Mouse (Mus musculus) CH12.LX (cell line): ENCODE data around the gene Nrn1l. TPM values are rescaled to one million over a fixed set of nuclear protein-coding genes. Genes with fewer than 3 reads are reported as not detected.

Experiments used
- DNase-seq: peaks from one replicate; pipeline ENCODE4 v3.0.0-alpha.2; 2013; ENCODE audit errors: extremely low read depth
- H3K27ac ChIP-seq: 2 replicates; pipeline ENCODE4 v1.5.1; 2012; ENCODE audit warnings: low read depth, mild to moderate bottlenecking, control low read depth, moderate library complexity; ENCODE audit not compliant: insufficient read depth
- H3K27me3 ChIP-seq: replicated peaks from 2 replicates; pipeline ENCODE3; 2012; ENCODE audit warnings: inconsistent platforms
- H3K36me3 ChIP-seq, 2 experiments: replicated peaks in 1 of 2; 2 replicates each; pipeline versions ENCODE3 to v1.6.1; 2012; ENCODE audit warnings: inconsistent platforms in 1 of 2, low read length in 1 of 2, mild to moderate bottlenecking in 1 of 2, mixed read lengths in 1 of 2, moderate library complexity in 1 of 2; ENCODE audit not compliant: control insufficient read depth in 1 of 2, insufficient read depth in 1 of 2
- H3K4me1 ChIP-seq, 2 experiments: 2 replicates each; pipeline ENCODE4 v1.6.1; 2012; ENCODE audit warnings: inconsistent platforms in 1 of 2, moderate library complexity in 1 of 2; ENCODE audit not compliant: insufficient read depth in 2 of 2, control insufficient read depth in 1 of 2
- H3K4me2 ChIP-seq: 2 replicates; pipeline ENCODE4 v1.6.1; 2012; ENCODE audit warnings: low read depth, mild to moderate bottlenecking, control low read depth; ENCODE audit not compliant: poor library complexity, insufficient read depth, severe bottlenecking
- H3K4me3 ChIP-seq, 3 experiments: fragments of 150-350 bp in 1 of 3; sonication (generic) in 1 of 3; replicated peaks in 1 of 3; 2 replicates each; pipeline versions ENCODE3 to v1.5.1; 2011 to 2012; ENCODE audit warnings: low read depth in 2 of 3, low read length in 2 of 3, mild to moderate bottlenecking in 2 of 3, moderate library complexity in 2 of 3, control low read depth in 1 of 3, improper control_type of control experiment in 1 of 3, inconsistent platforms in 1 of 3, mixed read lengths in 1 of 3; ENCODE audit not compliant: poor library complexity in 1 of 3
- H3K79me2 ChIP-seq: replicated peaks from 2 replicates; pipeline ENCODE4 v1.6.1; 2012; ENCODE audit warnings: mild to moderate bottlenecking, moderate library complexity; ENCODE audit not compliant: control insufficient read depth, poor library complexity, insufficient read depth, severe bottlenecking; ENCODE audit errors: extremely low read depth
- H3K9ac ChIP-seq: 2 replicates; pipeline ENCODE4 v1.6.1; 2012; ENCODE audit warnings: low read depth, mild to moderate bottlenecking, control low read depth, moderate library complexity; ENCODE audit not compliant: insufficient read depth
- H3K9me3 ChIP-seq: replicated peaks from 2 replicates; pipeline ENCODE3; 2012; ENCODE audit warnings: low read length, inconsistent platforms, mixed read lengths
- CHD1 ChIP-seq: IDR thresholded peaks from 2 replicates; pipeline ENCODE4 v1.6.1; 2012; ENCODE audit warnings: low read depth, low read length, improper control_type of control experiment, inconsistent platforms
- ELF1 ChIP-seq: IDR thresholded peaks from 2 replicates; pipeline ENCODE4 v1.6.1; 2014; ENCODE audit warnings: low read depth, mild to moderate bottlenecking, inconsistent platforms, low read length, improper control_type of control experiment
- GABPA ChIP-seq: IDR thresholded peaks from 2 replicates; pipeline ENCODE4 v1.6.1; 2012; ENCODE audit warnings: low read depth, low read length, improper control_type of control experiment, inconsistent platforms; ENCODE audit not compliant: insufficient replicate concordance
- HCFC1 ChIP-seq: IDR thresholded peaks from 2 replicates; pipeline ENCODE4 v1.6.1; 2012; ENCODE audit warnings: low read depth, mild to moderate bottlenecking, inconsistent platforms, low read length, improper control_type of control experiment
- IRF4 ChIP-seq: IDR thresholded peaks from 2 replicates; pipeline ENCODE4 v1.6.1; 2014; ENCODE audit warnings: low read depth, mild to moderate bottlenecking, inconsistent platforms, low read length, improper control_type of control experiment
- JUND ChIP-seq: conservative IDR thresholded peaks from 2 replicates; pipeline ENCODE4 v1.6.1; 2011; ENCODE audit warnings: low read depth, low read length, improper control_type of control experiment
- KAT2A ChIP-seq: IDR thresholded peaks from 2 replicates; pipeline ENCODE4 v1.6.1; 2012; ENCODE audit warnings: low read length, improper control_type of control experiment, inconsistent platforms; ENCODE audit not compliant: insufficient replicate concordance
- MEF2A ChIP-seq: IDR thresholded peaks from 2 replicates; pipeline ENCODE4 v1.6.1; 2014; ENCODE audit warnings: low read depth, mild to moderate bottlenecking, inconsistent platforms, low read length, improper control_type of control experiment, borderline replicate concordance
- MXI1 ChIP-seq: IDR thresholded peaks from 2 replicates; pipeline ENCODE4 v1.6.1; 2011; ENCODE audit warnings: mild to moderate bottlenecking, low read depth, low read length, improper control_type of control experiment
- NRF1 ChIP-seq: IDR thresholded peaks from 2 replicates; pipeline ENCODE4 v1.6.1; 2014; ENCODE audit warnings: low read depth, mild to moderate bottlenecking, inconsistent platforms, low read length, improper control_type of control experiment, moderate library complexity
- PAX5 ChIP-seq: IDR thresholded peaks from 2 replicates; pipeline ENCODE4 v1.6.1; 2012; ENCODE audit warnings: low read length, inconsistent platforms, mixed read lengths
- POLR2AphosphoS2 ChIP-seq: IDR thresholded peaks from 2 replicates; pipeline ENCODE4 v1.6.1; 2011; ENCODE audit warnings: low read depth, low read length, improper control_type of control experiment
- RAD21 ChIP-seq: IDR thresholded peaks from 2 replicates; pipeline ENCODE4 v1.6.1; 2011; ENCODE audit warnings: low read depth, mild to moderate bottlenecking, low read length, improper control_type of control experiment, moderate library complexity
- RCOR1 ChIP-seq: conservative IDR thresholded peaks from 2 replicates; pipeline ENCODE4 v1.6.1; 2012; ENCODE audit warnings: low read depth, mild to moderate bottlenecking, inconsistent platforms, low read length, improper control_type of control experiment
- SMC3 ChIP-seq: IDR thresholded peaks from 2 replicates; pipeline ENCODE4 v1.6.1; 2011; ENCODE audit warnings: low read depth, low read length, improper control_type of control experiment
- TBP ChIP-seq: conservative IDR thresholded peaks from 2 replicates; pipeline ENCODE4 v1.6.1; 2011; ENCODE audit warnings: low read depth, low read length, improper control_type of control experiment
- TCF12 ChIP-seq: IDR thresholded peaks from 2 replicates; pipeline ENCODE4 v1.6.1; 2014; ENCODE audit warnings: low read depth, mild to moderate bottlenecking, inconsistent platforms, low read length, improper control_type of control experiment
- USF1 ChIP-seq: IDR thresholded peaks from 2 replicates; pipeline ENCODE4 v1.6.1; 2014; ENCODE audit warnings: low read depth, mild to moderate bottlenecking, inconsistent platforms, low read length, improper control_type of control experiment
- ZNF384 ChIP-seq: IDR thresholded peaks from 2 replicates; pipeline ENCODE4 v1.6.1; 2012; ENCODE audit warnings: low read depth, low read length, improper control_type of control experiment, inconsistent platforms
- dilution Hi-C: fragments of 300-500 bp; cut with MboI; formaldehyde crosslinking; loops from 2 replicates; pipeline ENCODE4 v1.14.3; 2020; ENCODE audit warnings: low sequenced_read_pairs; ENCODE audit not compliant: extremely low pct_unique_long_range_greater_than_20kb, extremely low pct_ligation_motif_present
- in situ Hi-C: fragments of 300-500 bp; cut with MboI; formaldehyde crosslinking; loops from 3 replicates; pipeline ENCODE4 v1.14.3; 2019; ENCODE audit warnings: low sequenced_read_pairs, low pct_ligation_motif_present, low pct_unique_long_range_greater_than_20kb, mixed read lengths
- polyA plus RNA-seq: library from polyadenylated mRNA; unstranded; fragments of >175 nt; gene quantifications from 2 replicates; pipeline ENCODE4 v1.2.1, GENCODE M21; 2012; ENCODE audit warnings: low read depth; ENCODE audit not compliant: insufficient read length
- total RNA-seq, 2 experiments: library from RNA; depleted of rRNA; stranded (reverse); fragments of 300-350 nt in 1 of 2; fragments of >200 nt in 1 of 2; gene quantifications; 2 replicates each; pipeline ENCODE4 v1.2.3; 2012 to 2014

Gene Nrn1l
- total and polyA plus RNA-seq, 3 experiments: 0.38 TPM; not detected in 2

- H3K79me2 ChIP-seq: no peaks in the 10 kb centered on the region
- H3K36me3 ChIP-seq: peaks cover 22 to 71% of the 10 kb centered on the region in 2 experiments
- no peak within 1 kb of the TSS for H3K4me3 ChIP-seq
- dilution Hi-C loops (no loop called here), in situ Hi-C loops (no loop called here)
- H3K27me3 ChIP-seq: no peaks in the 10 kb centered on the region
- peaks cover 0 to 15% of the 10 kb centered on the region in 2 experiments; a peak in 2 of 4 replicates for H3K4me1 ChIP-seq
- DNase-seq: no peak
- H3K9me3 ChIP-seq: no peaks in the 10 kb centered on the region
- TF ChIP-seq TCF12 (no peak), POLR2AphosphoS2 (no peak), CHD1 (no peak), PAX5 (no peak), KAT2A (no peak), ZNF384 (no peak), SMC3 (no peak), TBP (no peak), HCFC1 (no peak), GABPA (no peak), MXI1 (no peak), MEF2A (no peak), IRF4 (no peak), ELF1 (no peak), JUND (no peak), RCOR1 (no peak), USF1 (no peak), RAD21 (no peak), NRF1 (no peak)
- no peak within 1 kb of the TSS for H3K27ac ChIP-seq
- no peak within 1 kb of the TSS for H3K4me2 ChIP-seq
- H3K9ac ChIP-seq: no peak within 1 kb of the TSS
Observed at GRCm38 (mm10) chr8:105943321-105943739, 50.0 kb downstream of the Nrn1l start, which contains the start of gene Lcat. Gene Lcat, minus strand, starts transcription at chr8:105943382.

Other genes starting within 250 kb of the Nrn1l start
Only the 20 nearest of the 23 such genes appear.
- 17.5 and 32.3 TPM in 2 replicates for gene Pard6a, start 192.4 kb upstream of the Nrn1l start, total RNA-seq (2012; rRNA removed)
- 18.9 and 23.3 TPM in 2 replicates for gene Pard6a, start 192.4 kb upstream of the Nrn1l start, total RNA-seq (2014; rRNA removed)
- 10.0 and 15.9 TPM in 2 replicates for gene Pard6a, start 192.4 kb upstream of the Nrn1l start, polyA plus RNA-seq
- gene 4933405L10Rik, start 185.9 kb upstream of the Nrn1l start, total RNA-seq (2012; rRNA removed): 0.25 TPM in 1 of 2 replicates, not detected in the other
- gene 4933405L10Rik, start 185.9 kb upstream of the Nrn1l start, total RNA-seq (2014; rRNA removed): not detected in 2 replicates
- gene 4933405L10Rik, start 185.9 kb upstream of the Nrn1l start, polyA plus RNA-seq: not detected in 2 replicates
- gene Enkd1, start 185.4 kb upstream of the Nrn1l start, total RNA-seq (2012; rRNA removed): 25.2 and 27.4 TPM in 2 replicates
- gene Enkd1, start 185.4 kb upstream of the Nrn1l start, total RNA-seq (2014; rRNA removed): 15.6 and 17.7 TPM in 2 replicates
- 30.8 and 35.9 TPM in 2 replicates for gene Enkd1, start 185.4 kb upstream of the Nrn1l start, polyA plus RNA-seq
- 3.1 and 4.7 TPM in 2 replicates for gene Gfod2, start 134.9 kb upstream of the Nrn1l start, total RNA-seq (2012; rRNA removed)
- gene Gfod2, start 134.9 kb upstream of the Nrn1l start, total RNA-seq (2014; rRNA removed): 1.7 and 1.8 TPM in 2 replicates
- gene Gfod2, start 134.9 kb upstream of the Nrn1l start, polyA plus RNA-seq: 3.1 and 3.4 TPM in 2 replicates
- 8.1 and 8.7 TPM in 2 replicates for gene Ranbp10, start 66.2 kb upstream of the Nrn1l start, total RNA-seq (2012; rRNA removed)
- gene Ranbp10, start 66.2 kb upstream of the Nrn1l start, total RNA-seq (2014; rRNA removed): 7.4 and 7.9 TPM in 2 replicates
- gene Ranbp10, start 66.2 kb upstream of the Nrn1l start, polyA plus RNA-seq: 12.8 and 15.8 TPM in 2 replicates
- 0.13 and 0.21 TPM in 2 replicates for gene Tsnaxip1, start 65.8 kb upstream of the Nrn1l start, total RNA-seq (2012; rRNA removed)
- 0.13 TPM in 1 of 2 replicates, not detected in the other for gene Tsnaxip1, start 65.8 kb upstream of the Nrn1l start, total RNA-seq (2014; rRNA removed)
- gene Tsnaxip1, start 65.8 kb upstream of the Nrn1l start, polyA plus RNA-seq: 0.38 and 0.50 TPM in 2 replicates
- gene Cenpt, start 40.3 kb upstream of the Nrn1l start, total RNA-seq (2012; rRNA removed): 21.3 and 21.4 TPM in 2 replicates
- 17.3 TPM in 2 replicates for gene Cenpt, start 40.3 kb upstream of the Nrn1l start, total RNA-seq (2014; rRNA removed)
- 28.2 and 29.4 TPM in 2 replicates for gene Cenpt, start 40.3 kb upstream of the Nrn1l start, polyA plus RNA-seq
- 40.2 and 42.6 TPM in 2 replicates for gene Thap11, start 38.4 kb upstream of the Nrn1l start, total RNA-seq (2012; rRNA removed)
- 29.7 and 31.9 TPM in 2 replicates for gene Thap11, start 38.4 kb upstream of the Nrn1l start, total RNA-seq (2014; rRNA removed)
- 21.3 and 21.7 TPM in 2 replicates for gene Thap11, start 38.4 kb upstream of the Nrn1l start, polyA plus RNA-seq
- gene Nutf2, start 33.0 kb upstream of the Nrn1l start, total RNA-seq (2012; rRNA removed): 144 and 193 TPM in 2 replicates
- gene Nutf2, start 33.0 kb upstream of the Nrn1l start, total RNA-seq (2014; rRNA removed): 205 and 223 TPM in 2 replicates
- gene Nutf2, start 33.0 kb upstream of the Nrn1l start, polyA plus RNA-seq: 7.9 and 11.2 TPM in 2 replicates
- 41.6 and 47.0 TPM in 2 replicates for gene Edc4, start 12.7 kb upstream of the Nrn1l start, total RNA-seq (2012; rRNA removed)
- 28.2 and 28.7 TPM in 2 replicates for gene Edc4, start 12.7 kb upstream of the Nrn1l start, total RNA-seq (2014; rRNA removed)
- 37.5 and 46.4 TPM in 2 replicates for gene Edc4, start 12.7 kb upstream of the Nrn1l start, polyA plus RNA-seq
- 12.2 and 12.9 TPM in 2 replicates for gene Pskh1, start 6.9 kb downstream of the Nrn1l start, total RNA-seq (2012; rRNA removed)
- 10.5 and 11.0 TPM in 2 replicates for gene Pskh1, start 6.9 kb downstream of the Nrn1l start, total RNA-seq (2014; rRNA removed)
- gene Pskh1, start 6.9 kb downstream of the Nrn1l start, polyA plus RNA-seq: 11.5 and 12.3 TPM in 2 replicates
- 2.0 and 2.9 TPM in 2 replicates for gene Ctrl, start 40.3 kb downstream of the Nrn1l start, total RNA-seq (2012; rRNA removed)
- 1.3 and 1.5 TPM in 2 replicates for gene Ctrl, start 40.3 kb downstream of the Nrn1l start, total RNA-seq (2014; rRNA removed)
- gene Ctrl, start 40.3 kb downstream of the Nrn1l start, polyA plus RNA-seq: 5.3 and 5.9 TPM in 2 replicates
- gene Psmb10, start 44.9 kb downstream of the Nrn1l start, total RNA-seq (2012; rRNA removed): 228 and 298 TPM in 2 replicates
- 136 and 137 TPM in 2 replicates for gene Psmb10, start 44.9 kb downstream of the Nrn1l start, total RNA-seq (2014; rRNA removed)
- 227 and 313 TPM in 2 replicates for gene Psmb10, start 44.9 kb downstream of the Nrn1l start, polyA plus RNA-seq
- 0.21 and 0.34 TPM in 2 replicates for gene Lcat, start 49.8 kb downstream of the Nrn1l start, total RNA-seq (2012; rRNA removed)
- gene Lcat, start 49.8 kb downstream of the Nrn1l start, total RNA-seq (2014; rRNA removed): 0.18 TPM in 1 of 2 replicates, not detected in the other
- gene Lcat, start 49.8 kb downstream of the Nrn1l start, polyA plus RNA-seq: 0.17 and 0.25 TPM in 2 replicates
- gene Slc12a4, start 72.5 kb downstream of the Nrn1l start, total RNA-seq (2012; rRNA removed): 9.4 and 9.7 TPM in 2 replicates
- 2.8 and 4.2 TPM in 2 replicates for gene Slc12a4, start 72.5 kb downstream of the Nrn1l start, total RNA-seq (2014; rRNA removed)
- gene Slc12a4, start 72.5 kb downstream of the Nrn1l start, polyA plus RNA-seq: 7.2 and 8.1 TPM in 2 replicates
- not detected in 2 replicates for gene Dpep3, start 85.9 kb downstream of the Nrn1l start, total RNA-seq (2012; rRNA removed)
- gene Dpep3, start 85.9 kb downstream of the Nrn1l start, total RNA-seq (2014; rRNA removed): not detected in 2 replicates
- gene Dpep3, start 85.9 kb downstream of the Nrn1l start, polyA plus RNA-seq: not detected in 2 replicates
- 20.9 and 23.2 TPM in 2 replicates for gene Dus2, start 97.8 kb downstream of the Nrn1l start, total RNA-seq (2012; rRNA removed)
- 20.7 and 23.6 TPM in 2 replicates for gene Dus2, start 97.8 kb downstream of the Nrn1l start, total RNA-seq (2014; rRNA removed)
- gene Dus2, start 97.8 kb downstream of the Nrn1l start, polyA plus RNA-seq: 27.2 and 27.7 TPM in 2 replicates
- not detected in 2 replicates for gene Dpep2nb, start 112.4 kb downstream of the Nrn1l start, total RNA-seq (2012; rRNA removed)
- gene Dpep2nb, start 112.4 kb downstream of the Nrn1l start, total RNA-seq (2014; rRNA removed): not detected in 2 replicates
- gene Dpep2nb, start 112.4 kb downstream of the Nrn1l start, polyA plus RNA-seq: not detected in 2 replicates
- gene Ddx28, start 118.3 kb downstream of the Nrn1l start, total RNA-seq (2012; rRNA removed): 19.8 and 23.3 TPM in 2 replicates
- 21.6 and 21.8 TPM in 2 replicates for gene Ddx28, start 118.3 kb downstream of the Nrn1l start, total RNA-seq (2014; rRNA removed)
- 15.5 and 16.3 TPM in 2 replicates for gene Ddx28, start 118.3 kb downstream of the Nrn1l start, polyA plus RNA-seq
- 25.5 and 29.0 TPM in 2 replicates for gene Nfatc3, start 165.3 kb downstream of the Nrn1l start, total RNA-seq (2012; rRNA removed)
- 32.9 and 37.8 TPM in 2 replicates for gene Nfatc3, start 165.3 kb downstream of the Nrn1l start, total RNA-seq (2014; rRNA removed)
- 73.5 and 96.3 TPM in 2 replicates for gene Nfatc3, start 165.3 kb downstream of the Nrn1l start, polyA plus RNA-seq